In genomic region chr8:60954281-60955014, GRCm38 (mm10) we compare ENCODE assay signal across 8 mouse cellular contexts. TPM values are rescaled to one million over a fixed set of nuclear protein-coding genes. Genes with fewer than 3 reads are reported as not detected.
DNase-seq lines count a peak whose midpoint lies in the region; ATAC-seq and TF ChIP-seq lines count a peak whose summit lies in the region.

No protein-coding gene starts in this region.

- H3K4me3 ChIP-seq in C2C12 (ENCODE audit: insufficient read depth, poor library complexity, severe bottlenecking): peak overlapping the region; percentile 36
- peak overlapping the region; percentile 40 for H3K4me3 ChIP-seq in brown adipose tissue, adult 24 weeks (ENCODE audit: insufficient read depth, low read depth, low read length)
- H3K4me3 ChIP-seq in heart, embryonic 11.5 days (ENCODE audit: low read depth, low read length): peak overlapping the region; percentile 53
- H3K4me3 ChIP-seq in kidney, embryonic 15.5 days (replicated peaks): peak overlapping the region; percentile 37
- H3K4me3 ChIP-seq in limb, embryonic 15.5 days: peak overlapping the region; percentile 41
- H3K4me3 ChIP-seq in midbrain, postnatal 0 days (ENCODE audit: low read depth, low read length): peak overlapping the region; percentile 52
- H3K4me3 ChIP-seq in stomach, embryonic 14.5 days (ENCODE audit: low read depth, low read length): peak overlapping the region; percentile 22

- ATAC-seq in erythroid progenitor cell, adult 5-6 weeks (replicated peaks; ENCODE audit: low FRiP score, poor library complexity, severe bottlenecking): peak; percentile 86
- peak; percentile 95 for ATAC-seq in heart, embryonic 11.5 days (replicated peaks; ENCODE audit: insufficient number of reproducible peaks, low FRiP score, low TSS enrichment)
- peak; percentile 97 for ATAC-seq in kidney, embryonic 15.5 days (replicated peaks; ENCODE audit: low FRiP score)
- ATAC-seq in limb, embryonic 15.5 days (ENCODE audit: insufficient number of reproducible peaks, low FRiP score, low TSS enrichment, low read depth): peak; percentile 95
- ATAC-seq in midbrain, postnatal 0 days (ENCODE audit: low FRiP score): peak; percentile 98
- ATAC-seq in stomach, embryonic 14.5 days (ENCODE audit: insufficient number of reproducible peaks, insufficient read depth, low FRiP score, low read depth): peak; percentile 94

- H3K9me3 ChIP-seq in heart, embryonic 11.5 days (replicated peaks; ENCODE audit: control insufficient read depth, low read length): no peaks in the 10 kb centered on the region
- no peaks in the 10 kb centered on the region for H3K9me3 ChIP-seq in kidney, embryonic 15.5 days (replicated peaks)
- no peaks in the 10 kb centered on the region for H3K9me3 ChIP-seq in limb, embryonic 15.5 days
- no peaks in the 10 kb centered on the region for H3K9me3 ChIP-seq in midbrain, postnatal 0 days (ENCODE audit: low read length)
- no peaks in the 10 kb centered on the region for H3K9me3 ChIP-seq in stomach, embryonic 14.5 days (ENCODE audit: control insufficient read depth, low read depth, low read length)

- peak overlapping the region; percentile 81 for H3K9ac ChIP-seq in heart, embryonic 11.5 days (ENCODE audit: low read depth, low read length)
- H3K9ac ChIP-seq in kidney, embryonic 15.5 days: peak overlapping the region; percentile 32
- H3K9ac ChIP-seq in limb, embryonic 15.5 days: 0 out of 2 replicates have a peak overlapping the region, but pooled peaks have one; percentile 33
- H3K9ac ChIP-seq in midbrain, postnatal 0 days (replicated peaks; ENCODE audit: low read length, poor library complexity, severe bottlenecking): peak overlapping the region; percentile 58
- no peak overlapping the region for H3K9ac ChIP-seq in stomach, embryonic 14.5 days (replicated peaks; ENCODE audit: low read depth, low read length)

- peaks cover 48% of the 10 kb centered on the region for H3K79me3 ChIP-seq in C2C12 (ENCODE audit: low read depth)

- TF ChIP-seq CTCF in C2C12 (IDR thresholded peaks at IDR 0.05; ENCODE audit: control insufficient read depth, insufficient read depth, insufficient read length): no peak
- no peak for TF ChIP-seq CTCF in midbrain, postnatal 0 days (IDR thresholded peaks at IDR 0.05)

- H3K79me2 ChIP-seq in C2C12 (ENCODE audit: control insufficient read depth, insufficient read depth): peaks cover 80% of the 10 kb centered on the region

- under 1% methylated on average over 15 of the region's 15 CpGs for WGBS in heart, embryonic 11.5 days (ENCODE audit: insufficient replicate concordance)
- WGBS in kidney, embryonic 15.5 days: 4% methylated on average over 15 of the region's 15 CpGs
- WGBS in limb, embryonic 15.5 days: 3% methylated on average over 15 of the region's 15 CpGs
- WGBS in midbrain, postnatal 0 days: under 1% methylated on average over 15 of the region's 15 CpGs
- WGBS in stomach, embryonic 14.5 days: 6% methylated on average over 15 of the region's 15 CpGs

- H3ac ChIP-seq in C2C12 (ENCODE audit: control insufficient read depth, insufficient read length, low read depth): peak overlapping the region; percentile 58

- peak overlapping the region; percentile 59 for H3K4me2 ChIP-seq in heart, embryonic 11.5 days
- H3K4me2 ChIP-seq in kidney, embryonic 15.5 days: peak overlapping the region; percentile 60
- H3K4me2 ChIP-seq in limb, embryonic 15.5 days: peak overlapping the region; percentile 57
- H3K4me2 ChIP-seq in midbrain, postnatal 0 days (ENCODE audit: low read depth, low read length, poor library complexity, severe bottlenecking): peak overlapping the region; percentile 54
- peak overlapping the region; percentile 41 for H3K4me2 ChIP-seq in stomach, embryonic 14.5 days (replicated peaks; ENCODE audit: low read depth, low read length)

- DNase-seq in midbrain, postnatal 0 days (ENCODE audit: low spot score): peak; percentile 97

- H3K27me3 ChIP-seq in C2C12 (ENCODE audit: control insufficient read depth, insufficient read depth, insufficient read length): no peaks in the 10 kb centered on the region
- H3K27me3 ChIP-seq in heart, embryonic 11.5 days (ENCODE audit: control insufficient read depth, insufficient read depth, low read length): no peaks in the 10 kb centered on the region
- H3K27me3 ChIP-seq in kidney, embryonic 15.5 days: no peaks in the 10 kb centered on the region
- H3K27me3 ChIP-seq in limb, embryonic 15.5 days: no peaks in the 10 kb centered on the region
- H3K27me3 ChIP-seq in midbrain, postnatal 0 days (ENCODE audit: insufficient read depth, low read length): no peaks in the 10 kb centered on the region
- no peaks in the 10 kb centered on the region for H3K27me3 ChIP-seq in stomach, embryonic 14.5 days (ENCODE audit: control insufficient read depth, insufficient read depth, low read length)

- no peaks in the 10 kb centered on the region for H3K36me3 ChIP-seq in C2C12 (ENCODE audit: control insufficient read depth, insufficient read depth)
- no peaks in the 10 kb centered on the region for H3K36me3 ChIP-seq in heart, embryonic 11.5 days (ENCODE audit: control insufficient read depth, insufficient read depth, low read length)
- H3K36me3 ChIP-seq in kidney, embryonic 15.5 days: no peaks in the 10 kb centered on the region
- H3K36me3 ChIP-seq in limb, embryonic 15.5 days: no peaks in the 10 kb centered on the region
- no peaks in the 10 kb centered on the region for H3K36me3 ChIP-seq in midbrain, postnatal 0 days (ENCODE audit: insufficient read depth, low read length)
- no peaks in the 10 kb centered on the region for H3K36me3 ChIP-seq in stomach, embryonic 14.5 days (ENCODE audit: control insufficient read depth, insufficient read depth, low read length)

- H3K27ac ChIP-seq in brown adipose tissue, adult 24 weeks (replicated peaks; ENCODE audit: low read depth, low read length): peak overlapping the region; percentile 30
- peak overlapping the region; percentile 98 for H3K27ac ChIP-seq in heart, embryonic 11.5 days (ENCODE audit: low read depth, low read length)
- H3K27ac ChIP-seq in kidney, embryonic 15.5 days: peak overlapping the region; percentile 78
- peak overlapping the region; percentile 88 for H3K27ac ChIP-seq in limb, embryonic 15.5 days
- peak overlapping the region; percentile 93 for H3K27ac ChIP-seq in midbrain, postnatal 0 days (ENCODE audit: low read depth, low read length)
- H3K27ac ChIP-seq in stomach, embryonic 14.5 days (ENCODE audit: low read length): peak overlapping the region; percentile 79

- no peaks in the 10 kb centered on the region for H3K4me1 ChIP-seq in brown adipose tissue, adult 24 weeks (ENCODE audit: control insufficient read depth, insufficient read depth, insufficient read length, low read length)
- H3K4me1 ChIP-seq in heart, embryonic 11.5 days (ENCODE audit: control insufficient read depth, insufficient read depth, low read length): peaks cover 19% of the 10 kb centered on the region
- peaks cover 3% of the 10 kb centered on the region; the same call in 1 of the 2 replicates for H3K4me1 ChIP-seq in kidney, embryonic 15.5 days
- 0 out of 2 replicates have a peak, but pooled peaks cover 4% of the 10 kb centered on the region for H3K4me1 ChIP-seq in limb, embryonic 15.5 days
- no peaks in the 10 kb centered on the region; the same call in 1 of the 2 replicates for H3K4me1 ChIP-seq in midbrain, postnatal 0 days (ENCODE audit: insufficient read depth, low read length)
- H3K4me1 ChIP-seq in stomach, embryonic 14.5 days (ENCODE audit: control insufficient read depth, insufficient read depth, low read length): no peaks in the 10 kb centered on the region

TF ChIP-seq in C2C12, 6 proteins besides CTCF, POLR2A, EP300 and RAD21:
- peak; percentile 72 for TF ChIP-seq CEBPB (IDR thresholded peaks at IDR 0.05; ENCODE audit: low read depth)
- peak; percentile 12 for TF ChIP-seq MAX (IDR thresholded peaks at IDR 0.05)
- TF ChIP-seq FOSL1 (IDR thresholded peaks at IDR 0.05; ENCODE audit: insufficient read depth, low read length, poor library complexity, severe bottlenecking): no peak

RNA-seq across cellular contexts. Expression of gene Clcn3, which starts 28.7 kb away (rescaled TPM):
- polyA plus RNA-seq in C2C12 (2012; fragmentation: generic; extraction: Trizol): 4.4 TPM
- 16.3 and 22.0 TPM in 2 replicates for polyA plus RNA-seq in brown adipose tissue, adult 24 weeks (2012; ENCODE audit: insufficient read depth, insufficient read length, missing spikeins)
- 293 and 374 TPM in 2 replicates for total RNA-seq in erythroid progenitor cell, adult 5-6 weeks (2015; ENCODE audit: low replicate concordance)
- total RNA-seq in erythroid progenitor cell, adult 5-6 weeks (2017; ENCODE audit: low replicate concordance): 484 and 559 TPM in 2 replicates
- 24.4 and 29.2 TPM in 2 replicates for polyA plus RNA-seq in heart, embryonic 11.5 days (2014; fragmentation: Nextera tagmentation; extraction: Ambion mirVana)
- polyA plus RNA-seq in kidney, embryonic 15.5 days (2015; fragmentation: Nextera tagmentation; extraction: Ambion mirVana): 26.5 and 27.1 TPM in 2 replicates
- polyA plus RNA-seq in limb, embryonic 15.5 days (2015; fragmentation: Nextera tagmentation; extraction: Ambion mirVana): 17.5 and 17.8 TPM in 2 replicates
- 96.5 and 121 TPM in 2 replicates for total RNA-seq in midbrain, postnatal 0 days (2014; rRNA removed)
- polyA plus RNA-seq in midbrain, postnatal 0 days (2015; fragmentation: Nextera tagmentation; extraction: Ambion mirVana): 78.8 and 79.5 TPM in 2 replicates
- polyA plus RNA-seq in stomach, embryonic 14.5 days (2014; fragmentation: Nextera tagmentation; extraction: Ambion mirVana): 25.4 and 28.0 TPM in 2 replicates

RNA-seq across cellular contexts. Expression of gene Nek1, which starts 38.5 kb away (rescaled TPM):
- polyA plus RNA-seq in C2C12 (2012; fragmentation: generic; extraction: Trizol): 1.5 TPM
- polyA plus RNA-seq in brown adipose tissue, adult 24 weeks (2012; ENCODE audit: insufficient read depth, insufficient read length, missing spikeins): 4.9 and 6.2 TPM in 2 replicates
- 14.3 and 15.9 TPM in 2 replicates for total RNA-seq in erythroid progenitor cell, adult 5-6 weeks (2015; ENCODE audit: low replicate concordance)
- 20.4 and 21.5 TPM in 2 replicates for total RNA-seq in erythroid progenitor cell, adult 5-6 weeks (2017; ENCODE audit: low replicate concordance)
- 15.4 and 16.4 TPM in 2 replicates for polyA plus RNA-seq in heart, embryonic 11.5 days (2014; fragmentation: Nextera tagmentation; extraction: Ambion mirVana)
- polyA plus RNA-seq in kidney, embryonic 15.5 days (2015; fragmentation: Nextera tagmentation; extraction: Ambion mirVana): 19.6 and 20.3 TPM in 2 replicates
- 18.8 and 18.9 TPM in 2 replicates for polyA plus RNA-seq in limb, embryonic 15.5 days (2015; fragmentation: Nextera tagmentation; extraction: Ambion mirVana)
- total RNA-seq in midbrain, postnatal 0 days (2014; rRNA removed): 15.0 and 17.5 TPM in 2 replicates
- polyA plus RNA-seq in midbrain, postnatal 0 days (2015; fragmentation: Nextera tagmentation; extraction: Ambion mirVana): 22.0 and 22.4 TPM in 2 replicates
- 29.0 and 32.3 TPM in 2 replicates for polyA plus RNA-seq in stomach, embryonic 14.5 days (2014; fragmentation: Nextera tagmentation; extraction: Ambion mirVana)

Comparison
In these comparisons a context has a peak if more than half of its experiments do, and no peak if none do; other contexts are left out.
1. Peak in every context shown above with its lines: DNase-seq, ATAC-seq, H3K4me3 ChIP-seq and H3K27ac ChIP-seq.
2. H3K27ac ChIP-seq: peak in every context shown above with its lines; median percentile 98 in heart, embryonic 11.5 days; 93 in midbrain, postnatal 0 days; 88 in limb, embryonic 15.5 days; 79 in stomach, embryonic 14.5 days; 78 in kidney, embryonic 15.5 days; 30 in brown adipose tissue, adult 24 weeks.